Mouse (Mus musculus) neural tube, embryonic 12.5 days (tissue): Measurements from ENCODE around the gene Kazn. TPM values are rescaled to one million over a fixed set of nuclear protein-coding genes. Genes with fewer than 3 reads are reported as not detected.

Experiments used
- ATAC-seq: fragments of 200-750 bp; cut with Nextera tagmentation; 2 replicates; pipeline ENCODE4 v1.8.0; 2017; ENCODE audit warnings: low read depth, mild to moderate bottlenecking, moderate TSS enrichment, moderate library complexity; ENCODE audit not compliant: low FRiP score
- H3K27ac ChIP-seq: fragments of 300-500 bp; sonication (generic); 2 replicates; pipeline ENCODE4 v1.5.1; 2016
- H3K27me3 ChIP-seq: fragments of 300-500 bp; sonication (generic); replicated peaks from 2 replicates; pipeline ENCODE4 v1.6.1; 2016; ENCODE audit warnings: mild to moderate bottlenecking
- H3K36me3 ChIP-seq: fragments of 300-500 bp; sonication (generic); 2 replicates; pipeline ENCODE4 v1.6.1; 2016; ENCODE audit warnings: mild to moderate bottlenecking
- H3K4me1 ChIP-seq: fragments of 300-500 bp; sonication (generic); 2 replicates; pipeline ENCODE4 v1.6.1; 2016
- H3K4me2 ChIP-seq: fragments of 300-500 bp; sonication (generic); replicated peaks from 2 replicates; pipeline ENCODE4 v1.6.1; 2016; ENCODE audit warnings: mild to moderate bottlenecking
- H3K4me3 ChIP-seq: fragments of 300-500 bp; sonication (generic); 2 replicates; pipeline ENCODE4 v1.5.1; 2016
- H3K9ac ChIP-seq: fragments of 300-500 bp; sonication (generic); 2 replicates; pipeline ENCODE4 v1.6.1; 2016; ENCODE audit warnings: mild to moderate bottlenecking
- H3K9me3 ChIP-seq: fragments of 300-500 bp; sonication (generic); 2 replicates; pipeline ENCODE4 v1.6.1; 2016; ENCODE audit warnings: mild to moderate bottlenecking
- WGBS: fragments of 180-500 bp; shearing (Covaris S2); methylation state at CpG from one replicate; pipeline ENCODE4 v1.1.7; 2016; 5-methylcytosine and 5-hydroxymethylcytosine counted together
- polyA plus RNA-seq: library from polyadenylated mRNA; unstranded; fragments of >200 nt; fragmentation: Nextera tagmentation; extraction: Ambion mirVana; gene quantifications from 2 replicates; pipeline ENCODE4 v1.2.1, GENCODE M21; 2016

Kazn gene
- polyA plus RNA-seq, 1 experiment from 2014 or later = 21.4 TPM

DNA sequence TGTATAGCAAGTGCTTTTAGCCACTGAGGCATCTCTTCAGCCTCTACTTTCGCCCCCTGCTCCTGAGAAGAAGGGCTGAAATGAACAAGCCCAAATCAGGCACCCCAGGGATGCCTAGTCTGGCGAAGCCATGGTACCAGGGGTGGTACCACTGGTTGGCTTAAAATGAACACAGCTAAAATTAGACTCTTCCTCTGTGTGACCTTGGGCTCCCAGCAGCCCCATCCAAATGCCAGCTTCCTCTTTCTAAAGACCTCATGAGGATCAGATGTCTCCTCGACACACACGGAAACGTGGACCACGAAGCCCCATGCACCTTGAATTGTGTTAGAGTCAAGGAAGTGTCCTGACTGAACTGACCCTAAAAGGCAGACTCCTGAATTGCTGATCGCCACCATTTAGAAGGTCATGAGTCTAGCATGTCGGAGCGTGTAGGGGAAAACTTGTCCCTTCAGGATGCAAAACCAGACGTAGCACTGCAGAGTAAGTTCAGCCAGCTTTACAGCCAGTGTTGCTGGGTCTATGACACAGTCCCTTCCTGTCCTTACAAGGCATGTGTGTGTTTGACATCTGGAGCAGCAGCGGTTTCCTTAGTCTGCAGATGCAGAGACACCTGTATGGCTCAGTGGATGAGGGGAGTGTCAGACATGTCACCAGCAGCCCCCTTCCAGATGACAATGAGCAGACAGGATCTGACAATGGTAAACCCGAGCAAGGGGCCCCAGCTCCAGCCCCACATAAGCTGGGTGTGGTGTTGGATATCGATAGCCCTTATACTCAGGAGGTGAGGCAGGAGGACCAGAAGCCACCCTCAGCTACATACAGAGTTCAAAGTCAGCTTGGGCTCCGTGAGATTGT lies 159.3 kb downstream of the Kazn start:
- no peak for ATAC-seq
- peaks cover 30% of the 10 kb centered on the region for H3K4me1 ChIP-seq
- no peaks in the 10 kb centered on the region for H3K36me3 ChIP-seq
- 85% methylated on average over 14 of the region's 14 CpGs for WGBS
- no peak overlapping the region for H3K9ac ChIP-seq
- no peaks in the 10 kb centered on the region for H3K9me3 ChIP-seq
- no peak overlapping the region for H3K27ac ChIP-seq
- no peak overlapping the region for H3K4me3 ChIP-seq
- H3K4me2 ChIP-seq = no peak overlapping the region
- H3K27me3 ChIP-seq = peaks cover 32% of the 10 kb centered on the region

DNA sequence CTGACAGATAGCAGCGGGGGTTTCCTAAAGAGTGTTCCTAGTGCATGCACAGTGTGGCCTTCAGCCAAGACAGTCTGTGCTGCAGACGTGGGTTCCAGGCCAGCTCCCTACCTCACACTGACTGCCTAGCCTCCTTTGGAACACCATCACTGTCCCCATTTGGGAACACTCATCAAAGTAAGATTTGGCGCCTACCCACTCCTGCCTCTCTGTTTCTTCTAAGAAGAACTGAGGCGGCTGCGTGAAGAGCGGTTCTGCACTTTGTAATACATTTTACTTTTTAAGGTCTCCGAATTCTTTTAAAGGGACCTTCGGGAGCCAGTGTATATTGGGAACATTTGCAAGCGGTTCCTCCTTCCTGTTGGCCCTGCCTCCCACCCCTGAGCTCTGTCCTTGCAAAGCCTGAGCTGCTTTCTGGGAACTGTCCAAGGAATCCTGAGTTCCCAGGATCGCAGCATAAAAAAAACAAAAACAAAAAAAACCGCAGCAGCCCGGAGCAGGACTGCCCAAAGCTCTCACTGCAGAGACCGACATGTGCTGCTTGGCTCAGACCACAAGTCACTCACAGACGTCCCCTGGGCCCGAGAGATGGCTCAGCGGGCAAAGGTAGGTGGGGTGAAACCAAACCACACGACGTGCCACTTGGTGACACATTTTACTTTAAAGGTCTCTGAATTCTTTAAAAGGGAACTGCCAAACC lies 161.5 kb downstream of the Kazn start:
- H3K9me3 ChIP-seq = no peaks in the 10 kb centered on the region
- H3K27ac ChIP-seq = no peak overlapping the region
- WGBS = 61% methylated on average over 18 of the region's 18 CpGs
- no peak overlapping the region for H3K9ac ChIP-seq
- peaks cover 15% of the 10 kb centered on the region for H3K27me3 ChIP-seq
- no peak overlapping the region for H3K4me2 ChIP-seq
- H3K4me1 ChIP-seq = peaks cover 17% of the 10 kb centered on the region
- H3K4me3 ChIP-seq = no peak overlapping the region
- ATAC-seq = no peak
- H3K36me3 ChIP-seq = no peaks in the 10 kb centered on the region

DNA sequence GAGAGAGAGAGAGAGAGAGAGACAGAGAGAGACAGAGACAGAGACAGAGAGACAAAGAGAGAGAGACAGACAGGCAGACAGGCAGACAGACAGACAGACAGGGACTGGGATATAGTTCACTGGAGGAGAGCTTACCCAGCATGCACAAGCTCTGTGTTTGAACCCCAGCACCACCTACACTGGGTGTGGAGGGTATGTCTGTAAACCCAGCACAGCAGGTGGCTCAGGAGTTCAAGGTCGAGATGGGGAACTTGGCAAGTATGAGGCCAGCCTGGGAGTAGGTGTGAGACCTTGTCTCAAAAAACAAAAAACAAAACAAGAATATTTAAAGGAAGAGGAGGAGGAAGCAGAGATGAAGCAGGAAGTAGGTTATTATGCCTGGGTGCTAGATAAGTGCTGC lies 162.3 kb downstream of the Kazn start:
- no peak overlapping the region for H3K9ac ChIP-seq
- ATAC-seq = no peak
- WGBS = 44% methylated on average over 1 of the region's 1 CpGs
- H3K9me3 ChIP-seq = no peaks in the 10 kb centered on the region
- H3K4me3 ChIP-seq = no peak overlapping the region
- H3K27me3 ChIP-seq = peaks cover 6% of the 10 kb centered on the region; the same call in 1 of the 2 replicates
- no peaks in the 10 kb centered on the region for H3K36me3 ChIP-seq
- no peak overlapping the region for H3K27ac ChIP-seq
- no peak overlapping the region for H3K4me2 ChIP-seq
- peaks cover 17% of the 10 kb centered on the region for H3K4me1 ChIP-seq

DNA sequence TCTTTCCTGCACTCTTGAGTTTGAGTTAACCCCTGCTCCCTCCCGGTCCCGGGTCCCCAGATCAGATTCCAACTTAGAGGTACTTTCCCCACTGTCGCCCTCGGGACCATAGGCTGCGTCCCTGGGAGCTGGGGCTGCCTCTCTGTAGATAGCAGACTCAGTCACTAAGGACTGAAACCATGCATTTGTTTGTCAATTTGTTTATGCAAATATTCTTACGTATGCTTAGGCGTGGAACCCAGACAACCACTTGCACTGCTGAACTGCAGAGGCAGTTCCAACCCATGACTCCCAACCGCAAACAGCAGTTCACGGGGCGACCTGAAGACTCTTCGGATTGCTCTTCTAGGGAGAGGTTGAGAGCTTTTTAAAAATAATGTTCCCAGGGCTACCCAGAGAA lies 163.3 kb downstream of the Kazn start:
- Histone ChIP-seq H3K4me1 (peaks cover 10% of the 10 kb centered on the region), H3K9me3 (no peaks in the 10 kb centered on the region), H3K9ac (no peak overlapping the region), H3K27ac (no peak overlapping the region), H3K4me2 (no peak overlapping the region), H3K36me3 (no peaks in the 10 kb centered on the region), H3K4me3 (no peak overlapping the region), H3K27me3 (no peaks in the 10 kb centered on the region; the same call in 1 of the 2 replicates)
- ATAC-seq = no peak
- 87% methylated on average over 11 of the region's 11 CpGs for WGBS

DNA sequence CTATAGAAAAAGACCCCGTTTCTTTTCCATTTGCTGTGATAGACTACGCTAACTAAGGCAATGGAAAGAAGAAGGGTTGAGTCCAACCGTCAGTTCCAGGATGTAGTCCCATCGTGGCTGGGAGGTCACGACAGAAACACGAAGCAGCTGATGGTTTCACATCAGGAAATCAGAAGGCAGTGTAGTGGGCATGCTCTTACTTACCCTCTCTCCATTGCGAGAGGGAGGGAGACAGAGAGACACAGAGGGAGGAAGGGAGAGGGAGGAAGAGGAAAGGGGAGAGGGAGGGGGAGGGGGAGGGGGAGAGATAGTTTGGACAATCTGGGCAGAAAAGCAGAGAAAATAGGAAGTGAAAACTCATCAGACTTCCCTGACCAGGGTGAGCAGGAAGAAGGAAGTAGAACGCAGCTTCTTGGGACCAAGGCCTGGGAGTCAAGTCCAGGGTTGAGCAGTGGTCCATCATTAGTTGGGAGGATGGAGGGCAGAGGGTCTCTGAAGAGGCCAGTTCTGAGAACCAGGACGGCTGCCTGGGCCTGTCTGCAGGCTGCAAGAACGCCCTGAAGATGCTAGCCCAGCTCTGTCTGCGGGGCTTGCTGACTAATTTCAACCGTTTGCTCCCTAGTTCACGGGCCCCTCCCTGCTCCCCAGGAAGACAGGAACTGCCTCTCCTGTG lies 165.0 kb downstream of the Kazn start:
- H3K27me3 ChIP-seq = no peaks in the 10 kb centered on the region; the same call in 1 of the 2 replicates
- no peaks in the 10 kb centered on the region for H3K36me3 ChIP-seq
- no peak overlapping the region for H3K9ac ChIP-seq
- H3K9me3 ChIP-seq = no peaks in the 10 kb centered on the region
- ATAC-seq = no peak
- H3K4me2 ChIP-seq = no peak overlapping the region
- no peak overlapping the region for H3K4me3 ChIP-seq
- peaks cover 5% of the 10 kb centered on the region; the same call in 1 of the 2 replicates for H3K4me1 ChIP-seq
- WGBS = 63% methylated on average over 13 of the region's 13 CpGs
- H3K27ac ChIP-seq = no peak overlapping the region

DNA sequence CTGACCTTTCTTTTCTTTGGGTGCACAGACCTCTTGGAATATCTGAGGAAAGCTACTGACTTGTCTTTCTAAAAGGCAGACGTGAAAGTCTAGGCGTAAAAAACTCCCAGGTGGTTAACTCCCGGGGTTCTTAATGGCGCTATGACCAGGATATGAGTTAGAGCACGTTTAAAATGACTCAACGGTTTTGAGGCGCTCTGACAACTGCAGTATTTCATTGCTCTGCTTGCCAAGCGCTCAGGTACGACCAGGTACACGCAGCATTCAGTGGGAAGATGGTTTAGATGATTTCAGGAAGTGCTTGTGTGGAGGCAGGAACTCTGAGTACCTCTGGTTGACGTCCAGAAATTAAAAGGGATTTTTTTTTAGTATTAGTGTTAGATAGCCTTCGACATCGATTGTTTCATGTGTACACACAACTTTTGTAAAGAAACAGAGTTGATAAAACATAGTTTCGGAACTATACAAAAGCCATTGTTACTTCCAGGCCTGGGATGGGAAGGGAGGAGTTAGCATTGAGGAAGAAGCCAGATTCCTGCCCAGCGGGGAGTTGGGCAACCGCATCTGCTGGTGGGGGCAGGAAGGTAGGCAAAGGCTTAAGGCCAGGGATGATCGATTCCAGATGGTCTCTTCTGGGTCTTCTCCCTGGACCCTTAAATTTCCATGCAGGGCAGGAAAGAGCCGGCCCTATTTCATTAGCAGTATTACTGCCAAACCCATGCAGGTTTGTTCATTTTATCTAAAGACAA lies 167.8 kb downstream of the Kazn start:
- Histone ChIP-seq H3K4me1 (peaks cover 12% of the 10 kb centered on the region; the same call in 1 of the 2 replicates), H3K36me3 (no peaks in the 10 kb centered on the region), H3K4me3 (no peak overlapping the region), H3K27ac (no peak overlapping the region), H3K27me3 (no peaks in the 10 kb centered on the region; the same call in 1 of the 2 replicates), H3K9ac (no peak overlapping the region), H3K9me3 (no peaks in the 10 kb centered on the region), H3K4me2 (no peak overlapping the region)
- no peak for ATAC-seq
- WGBS = 10% methylated on average over 18 of the region's 18 CpGs

DNA sequence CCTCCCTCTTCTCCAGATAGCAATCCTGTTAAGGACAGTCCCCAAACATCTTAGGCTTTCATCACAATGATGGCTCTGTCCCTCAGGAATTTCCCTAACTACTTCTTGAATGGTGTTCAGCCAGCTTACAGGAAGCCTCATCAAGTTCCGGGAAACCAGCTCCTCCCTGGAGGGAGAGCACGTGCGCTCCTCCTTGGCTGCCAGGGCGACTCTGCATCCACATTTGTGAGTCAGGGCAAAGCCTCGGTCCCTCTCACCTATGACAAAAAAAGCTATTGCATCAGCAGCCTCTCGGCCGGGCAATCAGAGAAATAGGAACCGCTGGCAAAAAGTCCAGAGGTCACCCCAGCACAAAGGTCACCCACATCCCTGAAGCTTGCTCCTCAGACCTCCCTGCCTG lies 168.4 kb downstream of the Kazn start:
- no peak for ATAC-seq
- H3K4me2 ChIP-seq = no peak overlapping the region
- 8% methylated on average over 8 of the region's 8 CpGs for WGBS
- no peaks in the 10 kb centered on the region for H3K9me3 ChIP-seq
- no peak overlapping the region for H3K4me3 ChIP-seq
- H3K27ac ChIP-seq = no peak overlapping the region
- peaks cover 18% of the 10 kb centered on the region for H3K4me1 ChIP-seq
- no peak overlapping the region for H3K9ac ChIP-seq
- H3K27me3 ChIP-seq = no peaks in the 10 kb centered on the region; the same call in 1 of the 2 replicates
- H3K36me3 ChIP-seq = no peaks in the 10 kb centered on the region

DNA sequence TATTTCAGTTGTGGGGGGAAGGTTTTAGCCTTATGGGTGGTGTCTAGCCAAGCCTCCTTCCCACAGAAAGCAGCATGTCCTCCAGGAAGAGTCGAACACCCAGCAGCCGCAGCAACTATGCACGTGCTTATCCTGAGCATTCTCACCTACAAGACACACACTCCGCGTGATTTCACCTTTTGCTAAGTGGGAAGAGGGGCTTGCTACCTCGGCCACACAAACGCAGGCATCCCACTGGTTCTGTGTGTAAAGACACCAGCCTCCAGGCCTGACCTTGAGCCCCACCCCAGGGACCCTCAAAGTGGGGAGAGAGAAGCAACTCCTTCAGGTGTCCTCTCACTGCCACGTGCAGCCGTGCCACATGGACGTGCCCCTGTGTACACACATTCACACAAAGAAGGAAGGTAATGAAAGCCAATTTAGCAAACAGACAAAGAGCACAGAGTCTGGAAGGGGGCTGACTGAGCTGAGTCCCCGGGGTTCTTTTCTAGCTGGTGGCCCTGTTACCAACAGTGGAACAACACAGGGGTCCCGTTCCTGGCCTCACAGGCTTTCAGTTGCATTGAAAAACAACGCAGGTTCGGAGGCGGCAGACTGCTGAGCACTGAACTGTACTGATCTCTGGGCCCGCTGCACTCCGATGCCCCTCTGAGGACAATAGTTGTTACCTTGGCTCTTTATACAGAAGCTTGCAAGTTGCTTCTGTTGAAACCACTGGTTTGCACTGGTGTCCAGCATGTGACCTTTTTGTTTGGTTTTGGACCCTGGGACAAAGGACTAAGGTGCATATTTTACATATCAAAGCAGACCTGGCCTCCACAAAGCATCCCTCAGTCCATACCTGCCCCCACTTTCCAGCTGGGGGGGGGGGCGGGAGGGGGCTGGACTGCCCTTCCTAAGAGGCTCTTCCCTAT lies 170.0 kb downstream of the Kazn start:
- H3K9ac ChIP-seq = no peak overlapping the region
- H3K4me1 ChIP-seq = peaks cover 22% of the 10 kb centered on the region
- 26% methylated on average over 18 of the region's 18 CpGs for WGBS
- H3K4me2 ChIP-seq = no peak overlapping the region
- no peaks in the 10 kb centered on the region for H3K9me3 ChIP-seq
- ATAC-seq = no peak; the same call in 1 of the 2 replicates
- no peaks in the 10 kb centered on the region for H3K36me3 ChIP-seq
- H3K27me3 ChIP-seq = no peaks in the 10 kb centered on the region; the same call in 1 of the 2 replicates
- H3K4me3 ChIP-seq = no peak overlapping the region
- H3K27ac ChIP-seq = no peak overlapping the region

DNA sequence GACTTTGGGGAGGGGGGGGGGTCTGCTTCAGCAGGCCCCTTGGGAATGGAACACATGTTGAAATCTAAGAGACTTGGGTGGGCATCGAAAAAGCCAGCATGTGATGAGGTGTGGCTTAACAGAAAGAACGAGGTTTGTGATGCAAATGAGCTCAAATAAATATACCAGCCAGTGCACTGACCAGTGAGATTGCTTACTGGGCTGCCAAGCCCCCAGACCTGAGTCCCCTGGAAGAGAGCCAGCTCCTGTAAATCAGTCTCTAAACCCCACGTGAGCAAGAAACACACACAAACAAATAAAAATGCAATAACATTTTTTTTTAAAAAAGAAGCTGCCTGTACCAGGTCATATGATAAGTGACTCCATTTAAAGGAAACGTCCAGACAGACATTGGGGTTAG lies 172.6 kb downstream of the Kazn start:
- H3K4me1 ChIP-seq = peaks cover 22% of the 10 kb centered on the region
- WGBS = 31% methylated on average over 4 of the region's 4 CpGs

DNA sequence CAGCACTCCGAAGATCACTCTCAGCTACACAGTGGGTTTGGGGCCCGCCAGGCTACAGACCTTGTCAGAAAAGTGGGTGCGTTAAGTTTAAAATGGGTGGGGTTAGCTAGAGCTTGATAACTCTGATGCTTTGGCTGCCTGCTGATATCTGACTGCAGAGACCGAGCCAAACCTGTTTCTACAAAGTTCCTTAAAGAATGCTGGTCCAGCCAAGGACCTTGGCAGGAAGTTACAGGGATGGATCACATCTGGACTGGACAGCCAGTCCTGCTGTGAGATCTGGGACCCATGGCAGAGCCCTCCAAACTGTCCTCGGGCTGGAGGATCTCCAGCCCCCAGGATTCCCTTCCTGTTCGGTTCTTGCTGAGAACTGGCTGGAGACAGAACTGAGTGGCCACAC lies 173.4 kb downstream of the Kazn start:
- no peaks in the 10 kb centered on the region for H3K36me3 ChIP-seq
- H3K27me3 ChIP-seq = no peaks in the 10 kb centered on the region; the same call in 1 of the 2 replicates
- H3K4me2 ChIP-seq = no peak overlapping the region
- no peak overlapping the region for H3K9ac ChIP-seq
- peaks cover 25% of the 10 kb centered on the region for H3K4me1 ChIP-seq
- H3K27ac ChIP-seq = no peak overlapping the region
- no peak overlapping the region for H3K4me3 ChIP-seq
- 71% methylated on average over 6 of the region's 6 CpGs for WGBS
- no peak for ATAC-seq
- H3K9me3 ChIP-seq = no peaks in the 10 kb centered on the region

More for the DNA sequence above, 172.6 kb downstream of the Kazn start:
- H3K9ac ChIP-seq = no peak overlapping the region
- H3K4me3 ChIP-seq = no peak overlapping the region
- no peak for ATAC-seq
- no peak overlapping the region for H3K27ac ChIP-seq
- no peak overlapping the region for H3K4me2 ChIP-seq
- H3K9me3 ChIP-seq = no peaks in the 10 kb centered on the region
- H3K36me3 ChIP-seq = no peaks in the 10 kb centered on the region
- H3K27me3 ChIP-seq = no peaks in the 10 kb centered on the region; the same call in 1 of the 2 replicates

DNA sequence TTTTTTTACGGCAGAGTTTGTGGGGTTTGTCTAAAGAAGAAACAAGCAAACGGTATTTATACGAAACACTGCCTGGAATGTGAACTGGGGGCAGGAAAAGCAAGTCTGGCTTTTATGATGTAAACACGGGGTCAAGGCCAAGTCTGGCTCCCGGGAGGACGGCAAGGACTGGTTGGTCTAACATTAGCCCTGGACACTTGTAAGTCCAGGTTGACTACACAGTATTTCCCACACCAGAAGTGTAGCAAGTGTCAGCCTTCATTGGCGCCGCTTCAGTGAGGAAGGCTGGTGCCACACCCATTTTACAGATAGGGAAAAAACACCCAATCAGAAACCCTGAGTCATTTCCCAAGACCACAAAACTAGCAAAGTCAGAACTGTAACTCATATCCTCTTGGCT lies 173.9 kb downstream of the Kazn start:
- no peak for ATAC-seq
- Histone ChIP-seq H3K4me2 (no peak overlapping the region), H3K27ac (no peak overlapping the region), H3K9ac (no peak overlapping the region), H3K4me3 (no peak overlapping the region), H3K9me3 (no peaks in the 10 kb centered on the region), H3K36me3 (no peaks in the 10 kb centered on the region), H3K4me1 (peaks cover 29% of the 10 kb centered on the region), H3K27me3 (no peaks in the 10 kb centered on the region)
- 75% methylated on average over 8 of the region's 8 CpGs for WGBS
